ENCODE assay signal across 9 mouse cellular contexts in the genomic region with DNA sequence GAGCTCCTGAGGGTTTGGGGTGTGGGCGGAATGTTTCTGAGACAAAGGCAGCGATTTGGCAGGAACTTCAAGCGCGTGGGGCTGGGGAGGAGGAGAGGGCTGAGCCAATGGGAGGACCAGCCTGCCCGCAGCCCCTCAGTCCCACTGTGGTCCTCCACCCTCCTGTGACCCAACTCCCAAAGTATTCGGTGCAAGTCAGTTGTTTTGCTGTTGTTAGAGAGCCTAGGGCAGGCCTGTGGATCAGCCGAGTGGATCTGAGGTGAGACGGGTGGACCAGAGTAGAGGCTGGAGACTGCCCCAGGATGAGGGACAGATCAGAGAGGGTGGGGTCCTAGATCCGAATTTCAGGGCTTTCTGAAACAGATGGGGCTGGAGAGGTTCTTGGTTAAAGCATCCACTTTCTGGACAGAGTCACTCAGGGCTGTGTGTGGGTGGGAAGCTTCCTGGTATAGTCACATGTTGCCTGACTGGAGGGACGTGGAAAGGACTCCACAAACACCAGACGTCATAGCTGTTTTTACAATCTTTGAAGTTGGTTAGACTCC.
A peak's percentile ranks its signal among the peaks of the same experiment; 100 is the strongest.
DNase-seq lines count a peak whose midpoint lies in the region; ATAC-seq lines count a peak whose summit lies in the region.
"Had no signal": no experiment of that assay in that cellular context is flagged by ENCODE, and none has a peak within 500 bp of the region (broad histone marks: within the 10 kb centered on the region; RNA-seq: fewer than 3 reads in every experiment).

No protein-coding gene starts in this region.

- peak overlapping the region; percentile 60 for H3K4me2 ChIP-seq in hindbrain, embryonic 12.5 days (replicated peaks)
- peak overlapping the region; percentile 64 for H3K4me2 ChIP-seq in lung, embryonic 15.5 days

- WGBS in hindbrain, embryonic 12.5 days = 28% methylated on average over 11 of the region's 11 CpGs
- 9% methylated on average over 11 of the region's 11 CpGs for WGBS in lung, embryonic 15.5 days

- no peaks in the 10 kb centered on the region for H3K27me3 ChIP-seq in hindbrain, embryonic 12.5 days
- no peaks in the 10 kb centered on the region for H3K27me3 ChIP-seq in lung, embryonic 15.5 days

- no peaks in the 10 kb centered on the region for H3K9me3 ChIP-seq in hindbrain, embryonic 12.5 days (replicated peaks)
- H3K9me3 ChIP-seq in lung, embryonic 15.5 days = no peaks in the 10 kb centered on the region

- peak overlapping the region; percentile 61 for H3K4me3 ChIP-seq in brown adipose tissue, adult 24 weeks (ENCODE audit: insufficient read depth, low read depth, low read length)
- peak overlapping the region; percentile 35 for H3K4me3 ChIP-seq in hindbrain, embryonic 12.5 days
- peak overlapping the region; percentile 36 for H3K4me3 ChIP-seq in lung, embryonic 15.5 days
- H3K4me3 ChIP-seq: erythroblast, embryonic 14.5 days had no signal

- H3K4me1 ChIP-seq in brown adipose tissue, adult 24 weeks (ENCODE audit: control insufficient read depth, insufficient read depth, insufficient read length, low read length) = 0 out of 2 replicates have a peak, but pooled peaks cover 5% of the 10 kb centered on the region
- peaks cover 4% of the 10 kb centered on the region; the same call in 1 of the 2 replicates for H3K4me1 ChIP-seq in hindbrain, embryonic 12.5 days
- peaks cover 10% of the 10 kb centered on the region; the same call in 1 of the 2 replicates for H3K4me1 ChIP-seq in lung, embryonic 15.5 days

- peak overlapping the region; percentile 97 for H3K27ac ChIP-seq in brown adipose tissue, adult 24 weeks (replicated peaks; ENCODE audit: low read depth, low read length)
- H3K27ac ChIP-seq in hindbrain, embryonic 12.5 days = 0 out of 2 replicates have a peak overlapping the region, but pooled peaks have one; percentile 17
- peak overlapping the region; percentile 98 for H3K27ac ChIP-seq in lung, embryonic 15.5 days

- 0 out of 2 replicates have a peak overlapping the region, but pooled peaks have one; percentile 56 for H3K9ac ChIP-seq in hindbrain, embryonic 12.5 days
- peak overlapping the region; percentile 35 for H3K9ac ChIP-seq in lung, embryonic 15.5 days

- DNase-seq in ES-CJ7 (ENCODE audit: low read depth, low spot score) = peak; percentile 82
- DNase-seq in frontal cortex, postnatal 36 days (ENCODE audit: low spot score in 2 of 2) = peak; percentile 79 to 81
- DNase-seq in layer of hippocampus, postnatal 10 days (ENCODE audit: low spot score in 2 of 2) = peak; percentile 46 to 61
- peak; percentile 56 to 75 for DNase-seq in urinary bladder, postnatal 36 days (ENCODE audit: low spot score in 2 of 2)

- H3K36me3 ChIP-seq in hindbrain, embryonic 12.5 days = no peaks in the 10 kb centered on the region
- H3K36me3 ChIP-seq in lung, embryonic 15.5 days = no peaks in the 10 kb centered on the region

- ATAC-seq in hindbrain, embryonic 12.5 days (ENCODE audit: low FRiP score) = peak; percentile 78
- peak; percentile 96 for ATAC-seq in lung, embryonic 15.5 days (ENCODE audit: borderline replicate concordance, extremely low read depth, low FRiP score, low TSS enrichment)
- peak; percentile 51; the same call in 1 of the 2 replicates for ATAC-seq in neutrophil, adult 5-6 weeks (ENCODE audit: extremely low read depth, insufficient number of reproducible peaks, low FRiP score, poor library complexity, severe bottlenecking)

Comparison
In these comparisons a context has a peak if more than half of its experiments do, and no peak if none do; other contexts are left out.
1. Peak in every context shown above with its lines: DNase-seq, ATAC-seq, H3K4me3 ChIP-seq and H3K27ac ChIP-seq.
2. H3K27ac ChIP-seq: peak in every context shown above with its lines; median percentile 98 in lung, embryonic 15.5 days; 97 in brown adipose tissue, adult 24 weeks; 17 in hindbrain, embryonic 12.5 days.